ENCODE assay signal across 8 mouse cellular contexts in genomic region chr10:80399973-80400703, GRCm38 (mm10). TPM values are rescaled to one million over a fixed set of nuclear protein-coding genes. Genes with fewer than 3 reads are reported as not detected.
DNase-seq lines count a peak whose midpoint lies in the region; ATAC-seq and TF ChIP-seq lines count a peak whose summit lies in the region.

No protein-coding gene starts in this region.

- peaks cover 55% of the 10 kb centered on the region for H3K79me2 ChIP-seq in C2C12 (ENCODE audit: control insufficient read depth, insufficient read depth)

- peaks cover 39% of the 10 kb centered on the region for H3K4me1 ChIP-seq in forebrain, embryonic 12.5 days
- peaks cover 18 to 21% of the 10 kb centered on the region in 2 experiments for H3K4me1 ChIP-seq in liver, embryonic 14.5 days (replicated peaks; ENCODE audit: control insufficient read depth in 2 of 2, insufficient read depth in 2 of 2, low read length in 1 of 2)

- H3K4me2 ChIP-seq in forebrain, embryonic 12.5 days: peak overlapping the region; percentile 84
- peak overlapping the region; percentile 91 for H3K4me2 ChIP-seq in liver, embryonic 14.5 days (ENCODE audit: low read depth)

- H3K9me3 ChIP-seq in forebrain, embryonic 12.5 days: peaks cover 5% of the 10 kb centered on the region; the same call in 1 of the 2 replicates
- H3K9me3 ChIP-seq in liver, embryonic 14.5 days (ENCODE audit: control insufficient read depth, low read length): no peaks in the 10 kb centered on the region

- no peak for DNase-seq in gastrocnemius, adult 2 months
- no peak for DNase-seq in gastrocnemius, postnatal 10 days
- no peak for DNase-seq in liver, embryonic 14.5 days (ENCODE audit: low read depth in 3 of 3, low spot score in 3 of 3)
- no peak for DNase-seq in retina, postnatal 1 day
- no peak for DNase-seq in urinary bladder, postnatal 4 days (ENCODE audit: low spot score in 2 of 2)
- no peak for DNase-seq in left cerebral cortex, postnatal 4 days

- intact Hi-C loops in gastrocnemius, adult 2 months (cut with DNase I): loop anchor here (10.0 kb wide), 1 partner anchor 305 kb away; the partner anchor contains the start of genes Izumo4 and Mob3a
- intact Hi-C loops in left cerebral cortex, postnatal 4 days (cut with DNase I): no loop called here

- peak overlapping the region; percentile 79 for H3K4me3 ChIP-seq in gastrocnemius, adult 2 months
- peak overlapping the region; percentile 41 for H3K4me3 ChIP-seq in C2C12 (ENCODE audit: insufficient read depth, poor library complexity, severe bottlenecking)
- peak overlapping the region; percentile 78 for H3K4me3 ChIP-seq in forebrain, embryonic 12.5 days (replicated peaks)
- H3K4me3 ChIP-seq in liver, embryonic 14.5 days (ENCODE audit: insufficient read depth in 1 of 2, low read depth in 2 of 2, low read length in 2 of 2): peak overlapping the region; percentile 62 to 90

- TF ChIP-seq CTCF in gastrocnemius, adult 2 months (IDR thresholded peaks at IDR 0.05): no peak
- TF ChIP-seq CTCF in C2C12 (IDR thresholded peaks at IDR 0.05; ENCODE audit: control insufficient read depth, insufficient read depth, insufficient read length): no peak
- no peak for TF ChIP-seq CTCF in liver, embryonic 14.5 days (IDR thresholded peaks at IDR 0.05; ENCODE audit: low read depth)

- no peak for TF ChIP-seq EP300 in liver, embryonic 14.5 days (IDR thresholded peaks at IDR 0.05; ENCODE audit: low read depth)

- H3K27ac ChIP-seq in gastrocnemius, adult 2 months: peak overlapping the region; percentile 89
- H3K27ac ChIP-seq in forebrain, embryonic 12.5 days: peak overlapping the region; percentile 83
- peak overlapping the region; percentile 76 for H3K27ac ChIP-seq in liver, embryonic 14.5 days

- H3K79me3 ChIP-seq in C2C12 (ENCODE audit: low read depth): peaks cover 45% of the 10 kb centered on the region

- no peak for ATAC-seq in forebrain, embryonic 12.5 days (ENCODE audit: low FRiP score)
- no peak for ATAC-seq in liver, embryonic 14.5 days (ENCODE audit: insufficient read depth)

- peak overlapping the region; percentile 58 for H3ac ChIP-seq in C2C12 (ENCODE audit: control insufficient read depth, insufficient read length, low read depth)

- no peaks in the 10 kb centered on the region for H3K27me3 ChIP-seq in C2C12 (ENCODE audit: control insufficient read depth, insufficient read depth, insufficient read length)
- no peaks in the 10 kb centered on the region for H3K27me3 ChIP-seq in forebrain, embryonic 12.5 days
- H3K27me3 ChIP-seq in liver, embryonic 14.5 days (ENCODE audit: control insufficient read depth, insufficient read depth, low read length): no peaks in the 10 kb centered on the region

- 14% methylated on average over 17 of the region's 17 CpGs for WGBS in forebrain, embryonic 12.5 days
- WGBS in liver, embryonic 14.5 days (ENCODE audit: insufficient replicate concordance): 12% methylated on average over 17 of the region's 17 CpGs

- H3K9ac ChIP-seq in forebrain, embryonic 12.5 days: peak overlapping the region; percentile 60
- H3K9ac ChIP-seq in liver, embryonic 14.5 days (replicated peaks): peak overlapping the region; percentile 82

- peaks cover 54% of the 10 kb centered on the region for H3K36me3 ChIP-seq in C2C12 (ENCODE audit: control insufficient read depth, insufficient read depth)
- peaks cover 49% of the 10 kb centered on the region for H3K36me3 ChIP-seq in forebrain, embryonic 12.5 days (replicated peaks)
- peaks cover 22% of the 10 kb centered on the region for H3K36me3 ChIP-seq in liver, embryonic 14.5 days (replicated peaks; ENCODE audit: control insufficient read depth, insufficient read depth, low read depth)

TF ChIP-seq in C2C12, 6 proteins besides CTCF, POLR2A, EP300 and RAD21:
- TF ChIP-seq USF1 (IDR thresholded peaks at IDR 0.05; ENCODE audit: low read depth) (no peak), MAX (IDR thresholded peaks at IDR 0.05) (no peak), MYOD1 (IDR thresholded peaks at IDR 0.05; ENCODE audit: control insufficient read depth, insufficient read length, low read depth) (no peak), FOSL1 (IDR thresholded peaks at IDR 0.05; ENCODE audit: insufficient read depth, low read length, poor library complexity, severe bottlenecking) (no peak), MYOG (IDR thresholded peaks at IDR 0.05; ENCODE audit: control insufficient read depth, extremely low read depth, insufficient read length) (no peak), CEBPB (IDR thresholded peaks at IDR 0.05; ENCODE audit: low read depth) (no peak)
TF ChIP-seq in C2C12: peak in this region for 0.

RNA-seq across cellular contexts. Expression of gene Mbd3, which starts 0.8 kb away (rescaled TPM):
- total RNA-seq in gastrocnemius, adult 2 months (2021): 100 to 1,000 TPM; 105 to 116 TPM
- 100 to 1,000 TPM; 107 to 120 TPM for total RNA-seq in gastrocnemius, postnatal 10 days (2021)
- 326 TPM for polyA plus RNA-seq in C2C12 (2012; fragmentation: generic; extraction: Trizol)
- polyA plus RNA-seq in forebrain, embryonic 12.5 days (2016; fragmentation: Nextera tagmentation; extraction: Ambion mirVana): 312 and 327 TPM in 2 replicates
- 66.7 and 79.5 TPM in 2 replicates for polyA plus RNA-seq in liver, embryonic 14.5 days (2012; rRNA removed)
- 43.7 and 44.3 TPM in 2 replicates for polyA plus RNA-seq in liver, embryonic 14.5 days (2014; fragmentation: Nextera tagmentation; extraction: Ambion mirVana)
- total RNA-seq in left cerebral cortex, postnatal 4 days (2021): 100 to 1,000 TPM; 138 to 147 TPM

RNA-seq across cellular contexts. Expression of gene Uqcr11, which starts 6.5 kb away (rescaled TPM):
- total RNA-seq in gastrocnemius, adult 2 months (2021): 1,000 to 10,000 TPM in 1 of 2 experiments, 100 to 1,000 TPM in 1; 776 to 1,068 TPM
- 100 to 1,000 TPM; 725 to 806 TPM for total RNA-seq in gastrocnemius, postnatal 10 days (2021)
- polyA plus RNA-seq in C2C12 (2012; fragmentation: generic; extraction: Trizol): 1,025 TPM
- 371 and 400 TPM in 2 replicates for polyA plus RNA-seq in forebrain, embryonic 12.5 days (2016; fragmentation: Nextera tagmentation; extraction: Ambion mirVana)
- 359 and 571 TPM in 2 replicates for polyA plus RNA-seq in liver, embryonic 14.5 days (2012; rRNA removed)
- polyA plus RNA-seq in liver, embryonic 14.5 days (2014; fragmentation: Nextera tagmentation; extraction: Ambion mirVana): 729 and 738 TPM in 2 replicates
- total RNA-seq in left cerebral cortex, postnatal 4 days (2021): 100 to 1,000 TPM; 282 to 286 TPM

RNA-seq across cellular contexts. Expression of gene Mex3d, which starts 12.7 kb away (rescaled TPM):
- 1 to 10 TPM; 4.7 to 5.1 TPM for total RNA-seq in gastrocnemius, adult 2 months (2021)
- total RNA-seq in gastrocnemius, postnatal 10 days (2021): 10 to 100 TPM in 1 of 2 experiments, 1 to 10 TPM in 1; 8.9 to 12.2 TPM
- 37.4 TPM for polyA plus RNA-seq in C2C12 (2012; fragmentation: generic; extraction: Trizol)
- 17.3 and 21.3 TPM in 2 replicates for polyA plus RNA-seq in forebrain, embryonic 12.5 days (2016; fragmentation: Nextera tagmentation; extraction: Ambion mirVana)
- polyA plus RNA-seq in liver, embryonic 14.5 days (2012; rRNA removed): 3.2 and 3.3 TPM in 2 replicates
- 0.55 and 1.1 TPM in 2 replicates for polyA plus RNA-seq in liver, embryonic 14.5 days (2014; fragmentation: Nextera tagmentation; extraction: Ambion mirVana)
- 10 to 100 TPM; 75.5 to 80.1 TPM for total RNA-seq in left cerebral cortex, postnatal 4 days (2021)

RNA-seq across cellular contexts. Expression of gene Tcf3, which starts 33.3 kb away (rescaled TPM):
- total RNA-seq in gastrocnemius, adult 2 months (2021): 10 to 100 TPM; 11.1 to 12.0 TPM
- total RNA-seq in gastrocnemius, postnatal 10 days (2021): 10 to 100 TPM; 33.0 to 43.2 TPM
- polyA plus RNA-seq in C2C12 (2012; fragmentation: generic; extraction: Trizol): 111 TPM
- 203 and 205 TPM in 2 replicates for polyA plus RNA-seq in forebrain, embryonic 12.5 days (2016; fragmentation: Nextera tagmentation; extraction: Ambion mirVana)
- polyA plus RNA-seq in liver, embryonic 14.5 days (2012; rRNA removed): 54.7 and 74.7 TPM in 2 replicates
- 41.9 and 55.4 TPM in 2 replicates for polyA plus RNA-seq in liver, embryonic 14.5 days (2014; fragmentation: Nextera tagmentation; extraction: Ambion mirVana)
- total RNA-seq in left cerebral cortex, postnatal 4 days (2021): 10 to 100 TPM; 51.9 to 53.7 TPM

RNA-seq across cellular contexts. Expression of gene Plk5, which starts 43.9 kb away (rescaled TPM):
- under 1 TPM; 0.10 to 0.45 TPM for total RNA-seq in gastrocnemius, adult 2 months (2021)
- total RNA-seq in gastrocnemius, postnatal 10 days (2021): not detected
- polyA plus RNA-seq in C2C12 (2012; fragmentation: generic; extraction: Trizol): not detected
- polyA plus RNA-seq in forebrain, embryonic 12.5 days (2016; fragmentation: Nextera tagmentation; extraction: Ambion mirVana): 0.23 and 0.40 TPM in 2 replicates
- polyA plus RNA-seq in liver, embryonic 14.5 days (2012; rRNA removed): 0.08 and 0.10 TPM in 2 replicates
- 0.09 TPM in 1 of 2 replicates, not detected in the other for polyA plus RNA-seq in liver, embryonic 14.5 days (2014; fragmentation: Nextera tagmentation; extraction: Ambion mirVana)
- total RNA-seq in left cerebral cortex, postnatal 4 days (2021): 1 to 10 TPM; 4.2 to 6.1 TPM

Comparison
In these comparisons a context has a peak if more than half of its experiments do, and no peak if none do; other contexts are left out.
1. RNA of gene Mex3d, which starts 12.7 kb away (total RNA-seq): 75.5 to 80.1 TPM in left cerebral cortex, postnatal 4 days; 8.9 to 12.2 TPM in gastrocnemius, postnatal 10 days and 4.7 to 5.1 TPM in gastrocnemius, adult 2 months; every median in the first group is over 4 times any median in the second.
2. Peak in every context shown above with its lines, with median percentiles within 50 percentile points of each other: H3K27ac ChIP-seq and H3K4me3 ChIP-seq.